Mouse (Mus musculus) bone marrow macrophage, adult 2 months (primary cell): Measurements from ENCODE around the gene Ift172.

ENCODE experiments used
- CTCF ChIP-seq: IDR thresholded peaks from 2 replicates; pipeline ENCODE4 v1.5.1; 2012; ENCODE audit warnings: low read depth, mild to moderate bottlenecking, low read length, moderate library complexity
- POLR2A ChIP-seq: IDR thresholded peaks from 2 replicates; pipeline ENCODE4 v1.6.1; 2012; ENCODE audit warnings: mild to moderate bottlenecking, low read depth, low read length, borderline replicate concordance

- TF ChIP-seq CTCF (no peak), POLR2A (no peak)
Measured at GRCm38 (mm10) chr5:31312806-31313205, 21.9 kb upstream of the Ift172 start.
